Mouse (Mus musculus): ENCODE data around the gene Abl2. TPM values are rescaled to one million over a fixed set of nuclear protein-coding genes. Genes with fewer than 3 reads are reported as not detected.
A peak's percentile ranks its signal among the peaks of the same experiment; 100 is the strongest.

The Abl2 gene
- polyA plus RNA-seq, 1 experiment from 2014 or later = 3.8 TPM

DNA sequence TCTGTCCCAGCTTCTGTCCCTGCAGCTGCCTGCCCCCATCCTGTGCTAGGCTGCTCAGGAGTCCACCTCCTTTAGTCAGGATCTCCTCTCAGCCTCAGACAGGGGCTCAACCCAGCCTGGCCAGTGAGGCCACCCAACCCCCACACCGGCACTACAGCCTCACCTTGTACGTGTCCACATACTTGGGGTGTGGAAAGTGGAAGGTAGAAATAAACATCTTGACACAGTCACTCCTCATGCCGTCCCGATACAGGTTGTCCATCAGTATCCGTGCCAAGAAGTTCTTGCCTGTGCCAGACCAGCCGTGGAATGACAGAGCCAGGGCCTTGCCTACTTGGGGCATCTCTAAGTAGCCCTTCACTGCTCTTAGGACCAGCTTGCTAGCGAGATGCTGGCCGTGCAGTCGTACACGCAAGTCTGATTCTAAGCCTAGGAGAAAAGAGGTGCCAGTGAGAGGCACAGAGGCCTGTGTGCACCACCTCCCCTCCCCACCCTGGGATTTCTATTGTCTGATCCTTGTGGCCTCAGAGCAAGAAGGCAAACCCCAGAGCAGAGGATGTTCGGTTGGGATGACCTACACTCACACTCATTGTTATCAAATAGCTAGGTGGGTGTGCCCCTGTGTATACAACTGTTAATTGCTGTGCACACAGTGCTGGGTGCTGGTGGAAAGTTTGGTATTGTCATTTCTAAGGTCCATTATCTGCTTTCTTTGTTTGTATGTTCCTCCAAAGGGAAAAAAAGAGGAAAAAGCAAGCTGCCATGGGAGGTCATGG, 110.8 kb downstream of the Abl2 start:
- Histone ChIP-seq H3K4me3 (no peak overlapping the region), H3K27ac (no peak overlapping the region), H3K27me3 (ENCODE audit: insufficient read depth, poor library complexity, severe bottlenecking) (0 out of 2 replicates have a peak, but pooled peaks cover under 1% of the 10 kb centered on the region), H3K9me3 (no peaks in the 10 kb centered on the region), H3K36me3 (no peaks in the 10 kb centered on the region), H3K4me1 (peaks cover 45% of the 10 kb centered on the region)
- DNase-seq (ENCODE audit: low spot score) = no peak
- 42% methylated on average over 11 of the region's 11 CpGs for WGBS

DNA sequence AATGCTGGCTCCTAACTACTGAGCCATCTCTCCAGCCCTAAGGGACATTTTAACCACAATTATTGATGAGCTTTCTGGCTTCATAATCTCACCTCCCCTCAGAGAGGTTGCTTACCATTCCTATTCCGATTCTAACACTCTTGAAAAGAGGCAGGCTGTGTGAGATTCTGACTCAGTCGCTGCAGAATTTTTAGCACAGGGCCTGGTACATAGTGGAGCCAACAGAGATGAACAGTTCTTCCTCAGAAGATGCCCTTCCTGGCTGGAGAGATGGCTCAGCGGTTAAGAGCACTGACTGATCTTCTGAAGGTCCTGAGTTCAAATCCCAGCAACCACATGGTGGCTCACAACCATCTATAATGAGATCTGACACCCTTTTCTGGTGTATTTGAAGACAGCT, 113.3 kb downstream of the Abl2 start:
- Histone ChIP-seq H3K36me3 (no peaks in the 10 kb centered on the region), H3K4me1 (peaks cover 41% of the 10 kb centered on the region), H3K9me3 (no peaks in the 10 kb centered on the region), H3K4me3 (no peak overlapping the region), H3K27ac (no peak overlapping the region), H3K27me3 (ENCODE audit: insufficient read depth, poor library complexity, severe bottlenecking) (0 out of 2 replicates have a peak, but pooled peaks cover 7% of the 10 kb centered on the region)
- no peak for DNase-seq (ENCODE audit: low spot score)
- WGBS = 83% methylated on average over 3 of the region's 3 CpGs

DNA sequence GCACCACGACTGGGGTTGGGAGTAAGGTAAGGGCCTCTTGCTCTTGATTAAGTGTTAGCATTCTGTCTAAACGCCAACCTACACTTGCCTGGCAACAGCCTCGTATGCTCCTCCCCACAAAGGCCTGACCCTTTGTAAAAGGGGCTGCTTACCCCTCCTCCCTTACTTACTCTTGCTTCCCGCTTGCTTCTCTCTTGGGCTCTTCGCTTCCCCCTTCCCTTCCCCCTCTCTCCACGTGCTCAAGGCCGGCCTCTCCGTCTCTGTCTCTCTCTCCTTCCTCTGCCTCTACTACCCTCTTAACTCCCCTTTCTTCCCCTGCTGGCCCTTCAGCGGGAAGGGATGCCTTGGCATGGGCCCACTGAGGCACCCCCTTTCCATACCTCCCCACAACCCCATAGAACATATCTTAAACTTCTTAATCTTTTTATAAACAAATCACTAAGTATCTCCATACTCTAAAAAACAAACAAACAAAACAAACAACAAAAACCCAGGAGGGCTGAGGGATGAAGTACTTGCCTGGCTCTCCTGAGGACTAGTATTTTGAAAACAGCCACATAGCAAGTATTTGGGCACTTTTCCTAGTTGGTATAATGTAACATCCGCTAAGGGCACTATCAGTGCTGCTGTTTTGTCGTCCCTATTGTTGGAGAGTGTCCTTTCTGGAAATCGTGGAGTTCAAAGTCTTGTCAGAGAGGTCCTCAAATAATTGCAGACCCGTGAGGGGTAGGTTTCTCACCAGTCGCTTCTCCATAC, 114.3 kb downstream of the Abl2 start:
- peak overlapping the region; percentile 80 for H3K4me3 ChIP-seq
- no peaks in the 10 kb centered on the region for H3K36me3 ChIP-seq
- no peaks in the 10 kb centered on the region for H3K9me3 ChIP-seq
- H3K27ac ChIP-seq = peak overlapping the region; percentile 78; the same call in 1 of the 2 replicates
- H3K4me1 ChIP-seq = peaks cover 33% of the 10 kb centered on the region
- DNase-seq (ENCODE audit: low spot score) = no peak
- 0 out of 2 replicates have a peak, but pooled peaks cover 7% of the 10 kb centered on the region for H3K27me3 ChIP-seq (ENCODE audit: insufficient read depth, poor library complexity, severe bottlenecking)
- WGBS = 5% methylated on average over 14 of the region's 14 CpGs

GRCm38 (mm10) chr1:156673476-156674194, 115.0 kb downstream of the Abl2 start:
- WGBS = under 1% methylated on average over 29 of the region's 29 CpGs
- H3K9me3 ChIP-seq = no peaks in the 10 kb centered on the region
- H3K27me3 ChIP-seq (ENCODE audit: insufficient read depth, poor library complexity, severe bottlenecking) = 0 out of 2 replicates have a peak, but pooled peaks cover 7% of the 10 kb centered on the region
- H3K36me3 ChIP-seq = no peaks in the 10 kb centered on the region
- peak overlapping the region; percentile 80 for H3K4me3 ChIP-seq
- H3K27ac ChIP-seq = peak overlapping the region; percentile 78
- H3K4me1 ChIP-seq = peaks cover 29% of the 10 kb centered on the region
- DNase-seq (ENCODE audit: low spot score) = no peak

GRCm38 (mm10) chr1:156674195-156675000, 115.8 kb downstream of the Abl2 start, which contains the start of gene Tor3a:
Gene Tor3a (minus strand): TSS chr1:156674356.
- Histone ChIP-seq H3K27me3 (ENCODE audit: insufficient read depth, poor library complexity, severe bottlenecking) (0 out of 2 replicates have a peak, but pooled peaks cover 7% of the 10 kb centered on the region), H3K27ac (peak within 1 kb of the TSS; percentile 78), H3K4me3 (peak within 1 kb of the TSS; percentile 80), H3K9me3 (no peaks in the 10 kb centered on the region), H3K4me1 (peaks cover 22% of the 10 kb centered on the region), H3K36me3 (0 out of 2 replicates have a peak, but pooled peaks cover under 1% of the 10 kb centered on the region)
- WGBS = 8% methylated on average over 37 of the region's 37 CpGs
- peak; percentile 84 for DNase-seq (ENCODE audit: low spot score)

GRCm38 (mm10) chr1:156676171-156676570, 117.6 kb downstream of the Abl2 start:
- H3K27ac ChIP-seq = no peak overlapping the region
- WGBS = 29% methylated on average over 12 of the region's 12 CpGs
- 0 out of 2 replicates have a peak, but pooled peaks cover 7% of the 10 kb centered on the region for H3K27me3 ChIP-seq (ENCODE audit: insufficient read depth, poor library complexity, severe bottlenecking)
- peaks cover 15% of the 10 kb centered on the region for H3K36me3 ChIP-seq
- H3K4me3 ChIP-seq = no peak overlapping the region
- H3K9me3 ChIP-seq = no peaks in the 10 kb centered on the region
- no peak for DNase-seq (ENCODE audit: low spot score)
- peaks cover 22% of the 10 kb centered on the region for H3K4me1 ChIP-seq

DNA sequence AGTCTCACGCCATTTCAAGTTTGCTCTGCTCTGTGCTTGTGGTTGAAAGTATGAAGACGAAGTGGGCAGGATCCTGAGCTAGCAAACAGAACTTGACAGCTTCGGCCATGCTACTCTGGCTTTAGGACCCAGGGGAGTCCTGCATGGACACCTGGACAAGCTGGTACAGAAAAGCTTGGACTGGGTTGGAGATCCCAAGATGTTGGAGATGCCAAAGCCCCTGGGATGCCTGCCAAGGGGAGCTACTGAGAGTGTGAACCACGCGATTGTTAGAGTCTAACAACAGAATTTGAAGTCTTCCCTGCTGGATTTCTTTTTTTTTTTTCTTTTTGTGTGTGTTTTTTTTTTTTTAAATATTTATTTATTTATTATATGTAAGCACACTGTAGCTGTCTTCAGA, 118.0 kb downstream of the Abl2 start:
- 0 out of 2 replicates have a peak, but pooled peaks cover 7% of the 10 kb centered on the region for H3K27me3 ChIP-seq (ENCODE audit: insufficient read depth, poor library complexity, severe bottlenecking)
- no peak overlapping the region for H3K27ac ChIP-seq
- no peak overlapping the region for H3K4me3 ChIP-seq
- H3K36me3 ChIP-seq = peaks cover 19% of the 10 kb centered on the region
- WGBS = 71% methylated on average over 5 of the region's 5 CpGs
- H3K4me1 ChIP-seq = peaks cover 22% of the 10 kb centered on the region
- no peaks in the 10 kb centered on the region for H3K9me3 ChIP-seq
- DNase-seq (ENCODE audit: low spot score) = no peak

DNA sequence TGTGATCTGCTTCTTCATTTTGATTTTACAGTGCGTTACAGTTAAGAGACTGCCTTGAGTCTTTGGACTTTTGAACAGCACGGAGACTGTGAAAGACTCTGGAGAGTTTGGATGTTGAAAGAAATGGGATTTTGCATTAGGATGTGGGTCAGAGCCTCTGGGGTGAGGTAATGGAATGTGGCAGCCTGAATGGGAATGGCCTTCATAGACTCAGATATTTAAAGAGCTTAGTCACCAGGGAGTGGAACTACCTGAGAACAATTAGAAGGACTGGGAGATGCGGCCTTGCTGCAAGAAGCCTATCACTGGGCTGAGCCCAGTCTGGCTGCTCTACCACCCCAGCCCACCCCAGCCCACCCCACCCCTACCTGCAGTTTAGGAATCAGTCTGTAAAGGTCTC, 118.6 kb downstream of the Abl2 start:
- 80% methylated on average over 3 of the region's 3 CpGs for WGBS
- Histone ChIP-seq H3K36me3 (peaks cover 20% of the 10 kb centered on the region), H3K4me3 (no peak overlapping the region), H3K27ac (no peak overlapping the region), H3K27me3 (ENCODE audit: insufficient read depth, poor library complexity, severe bottlenecking) (0 out of 2 replicates have a peak, but pooled peaks cover 7% of the 10 kb centered on the region), H3K4me1 (peaks cover 22% of the 10 kb centered on the region), H3K9me3 (no peaks in the 10 kb centered on the region)
- DNase-seq (ENCODE audit: low spot score) = no peak

- DNase-seq (ENCODE audit: low spot score) = no peak
- H3K36me3 ChIP-seq = peaks cover 42% of the 10 kb centered on the region
- H3K27me3 ChIP-seq (ENCODE audit: insufficient read depth, poor library complexity, severe bottlenecking) = 0 out of 2 replicates have a peak, but pooled peaks cover 4% of the 10 kb centered on the region
- H3K4me3 ChIP-seq = no peak overlapping the region
- H3K27ac ChIP-seq = no peak overlapping the region
- 73% methylated on average over 9 of the region's 9 CpGs for WGBS
- no peaks in the 10 kb centered on the region for H3K9me3 ChIP-seq
- H3K4me1 ChIP-seq = peaks cover 2% of the 10 kb centered on the region
These were observed 121.0 kb downstream of the Abl2 start for GRCm38 (mm10) chr1:156679599-156679998.

DNA sequence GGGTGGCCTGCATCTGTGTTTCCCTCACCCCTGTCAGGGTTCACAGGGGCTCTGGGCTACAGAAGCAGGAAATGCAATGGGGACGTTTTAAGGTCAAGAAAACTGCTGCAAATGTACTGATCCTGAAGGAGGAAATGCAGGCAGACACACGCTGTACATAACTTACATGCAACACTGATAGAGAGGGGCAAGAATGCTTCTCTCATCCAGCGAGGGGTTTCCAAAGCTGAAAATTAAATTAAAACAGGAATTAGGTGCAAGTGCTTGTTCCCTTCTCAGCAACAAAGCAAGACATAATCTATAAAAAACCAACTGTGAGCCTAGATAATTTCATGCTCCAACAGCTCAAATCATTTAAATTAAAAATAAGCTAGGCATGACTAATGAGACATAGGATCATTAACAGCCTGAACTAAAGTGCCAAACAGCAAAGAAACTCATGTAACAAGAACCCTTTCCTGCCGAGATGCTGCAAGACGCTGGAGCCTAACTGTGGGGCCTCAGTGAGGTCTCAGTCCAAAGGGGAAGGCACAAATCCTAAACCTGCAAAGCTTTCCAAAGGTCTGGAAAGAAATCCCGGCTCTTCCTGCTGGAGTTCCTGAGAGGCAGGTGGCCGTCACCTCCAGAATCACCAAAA, 127.6 kb downstream of the Abl2 start:
- Histone ChIP-seq H3K4me3 (no peak overlapping the region), H3K36me3 (peaks cover 88% of the 10 kb centered on the region), H3K9me3 (no peaks in the 10 kb centered on the region), H3K27ac (no peak overlapping the region), H3K4me1 (no peaks in the 10 kb centered on the region), H3K27me3 (ENCODE audit: insufficient read depth, poor library complexity, severe bottlenecking) (no peaks in the 10 kb centered on the region)
- no peak for DNase-seq (ENCODE audit: low spot score)
- 79% methylated on average over 7 of the region's 7 CpGs for WGBS
